Mouse (Mus musculus) T-helper 1 cell (primary cell): Measurements from ENCODE around the gene Tet3.

Experiments
- in situ Hi-C: fragments of 300-600 bp; cut with MboI, MseI; formaldehyde crosslinking; loops from one replicate; pipeline ENCODE4 v1.15.1; 2025; ENCODE audit warnings: high pct_unique_total_duplicates

The Tet3 gene

DNA sequence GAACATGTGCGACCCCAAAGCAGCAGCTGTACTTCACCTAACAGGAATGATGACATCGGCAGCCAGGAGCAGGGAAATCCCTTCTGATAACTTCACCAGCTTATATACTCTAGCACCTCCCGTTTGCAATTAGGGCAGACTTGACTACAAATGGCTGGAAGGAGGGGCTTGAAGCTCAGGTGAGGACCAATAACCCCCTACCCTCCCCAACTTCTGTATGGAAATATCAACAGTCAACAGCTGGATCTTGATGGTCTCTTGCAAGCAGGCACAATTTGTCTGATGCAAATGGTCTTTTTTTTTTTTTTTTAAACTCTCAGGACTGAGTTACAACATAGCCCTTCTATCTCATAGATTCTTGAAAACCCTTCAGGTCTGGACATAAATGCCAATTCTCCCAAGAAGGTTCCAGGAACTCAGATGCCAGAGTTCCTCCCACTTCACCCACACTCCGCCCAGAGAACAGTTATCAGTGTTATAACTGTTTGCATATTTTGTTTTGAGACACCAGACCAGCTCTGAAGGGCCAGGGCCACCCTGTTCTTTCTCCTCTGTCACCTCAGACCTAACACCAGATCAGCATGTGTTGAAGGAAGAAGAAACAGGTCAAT, at the start of gene Tet3:
TSS of gene Tet3 (minus strand) at position 51 of the 611 bp plus-strand sequence.
- in situ Hi-C loops: no loop called here

GRCm38 (mm10) chr6:83507168-83507546, 48.3 kb upstream of the Tet3 start:
- in situ Hi-C loops: no loop called here

DNA sequence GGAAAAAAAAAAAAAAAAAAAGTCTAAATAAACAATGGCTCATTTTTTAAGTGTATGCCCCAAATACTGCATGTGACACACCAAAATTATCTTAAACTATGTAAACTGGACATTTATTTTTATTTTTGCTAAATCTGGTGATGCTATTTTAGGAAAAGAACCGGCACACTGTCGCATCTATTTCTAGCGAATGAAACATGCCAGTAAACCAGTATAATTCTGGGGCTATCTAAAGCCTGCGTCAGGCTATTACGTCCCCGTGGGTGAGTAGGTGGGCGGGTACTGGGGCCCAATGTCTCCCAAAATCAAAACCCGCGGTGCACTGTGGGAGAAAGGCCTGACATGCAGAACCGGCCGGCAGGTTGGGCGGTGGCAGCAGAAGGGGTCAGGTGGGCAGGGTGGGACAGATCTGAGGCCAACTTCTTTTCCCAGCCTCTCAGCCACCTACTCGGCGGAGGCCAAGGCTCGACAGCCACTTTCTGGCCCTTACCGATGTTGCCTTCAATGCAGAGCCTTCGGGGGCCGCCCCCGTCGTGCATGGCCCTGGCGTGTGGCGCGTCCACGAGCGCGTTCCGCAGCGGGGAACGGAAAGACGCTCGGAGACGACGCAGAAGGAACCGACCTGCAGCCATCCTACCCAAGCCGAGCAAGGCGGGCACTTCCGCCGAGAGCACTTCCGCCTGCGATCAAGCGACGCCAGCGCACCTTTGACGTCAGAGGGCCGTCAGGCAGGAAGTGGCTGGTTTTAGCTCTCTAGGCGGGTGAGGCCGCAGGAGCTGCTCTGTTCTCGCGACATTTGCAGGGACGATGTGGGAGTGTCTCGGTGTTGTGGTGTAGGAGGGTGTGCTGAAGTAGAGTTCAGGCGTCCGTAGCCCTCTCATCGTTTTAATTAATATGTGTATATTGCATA, 47.6 kb upstream of the Tet3 start, which contains the start of gene Dguok:
TSS of gene Dguok (minus strand) at position 712 of the 910 bp plus-strand sequence.
- in situ Hi-C loops: no loop called here

GRCm38 (mm10) chr6:83505554-83505953, 46.7 kb upstream of the Tet3 start:
- in situ Hi-C loops: no loop called here

GRCm38 (mm10) chr6:83503361-83503760, 44.5 kb upstream of the Tet3 start:
- in situ Hi-C loops: no loop called here

GRCm38 (mm10) chr6:83502656-83503055, 43.8 kb upstream of the Tet3 start:
- in situ Hi-C loops: no loop called here

- in situ Hi-C loops: no loop called here
These were observed 42.8 kb upstream of the Tet3 start for GRCm38 (mm10) chr6:83501524-83502310.

DNA sequence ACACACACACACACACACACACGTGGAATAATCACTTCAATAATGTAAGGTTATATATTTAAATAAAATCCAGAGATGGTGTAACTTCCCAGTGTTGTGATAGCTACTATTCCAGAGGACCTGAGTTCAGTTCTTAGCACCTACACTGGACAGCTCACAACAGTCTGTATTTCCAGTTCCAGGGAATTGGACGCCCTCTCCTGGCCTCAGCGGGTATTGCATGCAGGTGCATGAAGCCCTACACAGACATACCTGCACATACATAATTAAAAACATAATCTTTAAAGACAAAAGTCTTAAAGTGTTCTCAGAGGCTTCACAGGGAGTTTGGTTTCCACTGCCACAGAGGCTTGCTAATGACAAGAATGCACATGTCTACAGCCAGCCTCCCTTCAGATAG, 41.6 kb upstream of the Tet3 start:
- in situ Hi-C loops: no loop called here

GRCm38 (mm10) chr6:83499078-83499477, 40.2 kb upstream of the Tet3 start:
- in situ Hi-C loops: no loop called here

GRCm38 (mm10) chr6:83496753-83497710, 38.1 kb upstream of the Tet3 start:
- in situ Hi-C loops: no loop called here

DNA sequence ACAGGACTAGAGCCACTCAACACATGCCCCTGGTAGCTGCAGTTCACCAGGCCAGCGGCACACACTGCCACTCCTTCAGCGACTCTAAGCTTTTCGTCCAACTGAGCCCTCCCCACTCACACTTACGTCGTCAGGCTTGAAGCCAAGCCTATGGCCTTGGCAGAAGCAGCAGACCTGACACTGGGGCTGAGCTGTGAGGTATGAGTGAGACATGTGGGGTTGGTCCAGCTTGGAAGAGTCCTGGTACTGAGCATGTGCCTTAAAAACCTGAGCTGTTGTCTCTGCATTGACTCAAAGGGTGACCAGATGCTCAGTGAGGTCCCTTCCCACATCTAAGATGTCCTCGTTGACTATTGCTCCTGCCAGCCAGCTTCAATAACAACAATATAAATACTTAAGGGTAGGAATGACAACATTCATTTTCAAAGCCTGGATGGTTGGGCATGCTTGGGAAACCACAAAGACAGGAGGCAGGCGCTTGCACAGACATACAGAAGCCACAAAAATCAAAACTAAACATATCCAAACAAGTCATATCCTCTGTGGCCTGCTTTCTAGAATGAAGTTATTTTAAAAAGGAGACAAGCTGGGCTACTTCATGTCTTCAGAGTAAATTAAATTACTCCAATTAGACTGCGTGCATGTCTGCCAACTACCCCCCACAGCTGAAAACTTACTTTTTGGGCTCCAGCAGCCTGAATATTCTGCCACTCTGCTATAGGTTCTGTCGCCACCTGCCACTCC, 37.3 kb upstream of the Tet3 start:
- in situ Hi-C loops: no loop called here

DNA sequence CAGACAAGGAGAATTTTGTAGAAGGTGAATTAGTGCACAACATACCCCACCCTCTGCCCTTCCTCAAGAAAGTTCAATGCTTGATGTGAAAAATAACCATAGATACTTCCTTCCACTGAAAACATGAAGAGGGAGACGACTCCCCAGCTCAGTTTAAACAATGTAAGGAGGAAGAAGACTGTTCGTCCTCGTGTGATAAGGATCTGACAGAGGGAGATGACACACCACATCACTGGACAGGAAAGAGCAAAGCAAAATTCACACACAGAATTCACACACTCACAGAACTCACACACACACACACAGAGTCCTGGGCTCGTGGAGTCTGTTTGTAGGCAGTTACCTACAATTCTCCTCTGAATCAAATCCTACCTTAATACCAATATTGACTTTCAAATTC, 31.7 kb upstream of the Tet3 start:
- in situ Hi-C loops: no loop called here

DNA sequence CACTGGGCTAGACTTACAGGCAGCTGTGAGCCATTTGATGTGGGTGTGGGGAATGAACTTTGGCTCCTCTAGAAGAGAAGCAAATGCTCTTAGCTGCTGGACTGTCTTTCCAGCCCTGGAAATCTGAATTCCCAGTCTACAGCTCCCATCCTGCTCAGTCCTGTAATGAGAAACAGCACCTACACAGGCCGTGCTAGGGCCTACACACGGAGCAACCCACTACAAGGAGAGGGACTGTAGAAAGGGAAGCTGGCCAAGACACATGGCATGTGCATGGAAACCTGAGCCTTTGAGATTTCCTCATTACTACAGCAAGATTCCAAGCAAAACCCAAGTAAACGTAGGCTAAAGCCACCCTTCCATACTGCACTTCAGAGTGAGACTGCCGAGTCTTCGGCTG, 29.3 kb upstream of the Tet3 start:
- in situ Hi-C loops: no loop called here

DNA sequence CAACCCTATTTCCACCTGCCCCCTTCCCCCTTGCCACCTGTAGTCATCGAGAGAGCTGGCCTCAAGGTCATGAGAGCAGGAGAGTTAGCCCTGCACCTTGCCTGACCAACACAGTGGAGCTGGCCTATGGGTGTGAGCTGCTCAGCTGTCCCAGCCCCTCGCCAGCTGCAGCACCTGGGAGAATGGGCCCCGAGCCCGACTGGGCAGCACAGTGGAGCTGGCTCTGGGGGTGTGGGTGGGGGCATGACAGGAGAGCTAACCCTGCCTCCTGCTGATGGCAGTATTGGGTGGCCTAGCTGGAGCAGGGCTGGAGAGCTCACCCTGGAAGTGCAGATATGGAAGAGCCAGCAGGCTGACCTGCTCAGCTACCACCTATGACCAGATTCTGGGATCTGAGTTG, 28.4 kb upstream of the Tet3 start:
- in situ Hi-C loops: no loop called here

DNA sequence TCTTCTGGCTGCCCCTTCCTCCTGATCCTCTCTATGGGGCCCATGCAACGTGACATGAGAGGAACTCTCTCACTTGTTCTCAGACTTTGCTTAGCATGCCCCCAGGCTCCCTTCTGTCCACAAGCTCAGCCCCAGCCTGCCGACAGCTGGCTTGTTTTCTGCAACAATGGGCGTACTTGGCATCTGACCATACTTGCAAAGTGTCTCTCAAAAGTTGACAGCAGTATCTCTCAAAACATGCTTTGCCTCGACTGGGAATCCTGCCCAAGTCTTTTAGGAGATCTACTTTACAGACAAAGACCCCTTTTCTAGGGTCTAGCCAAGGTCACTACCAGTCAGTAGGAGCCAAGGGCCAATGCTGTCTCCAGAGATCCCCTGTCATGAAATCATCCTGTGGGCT, 27.0 kb upstream of the Tet3 start:
- in situ Hi-C loops: no loop called here

DNA sequence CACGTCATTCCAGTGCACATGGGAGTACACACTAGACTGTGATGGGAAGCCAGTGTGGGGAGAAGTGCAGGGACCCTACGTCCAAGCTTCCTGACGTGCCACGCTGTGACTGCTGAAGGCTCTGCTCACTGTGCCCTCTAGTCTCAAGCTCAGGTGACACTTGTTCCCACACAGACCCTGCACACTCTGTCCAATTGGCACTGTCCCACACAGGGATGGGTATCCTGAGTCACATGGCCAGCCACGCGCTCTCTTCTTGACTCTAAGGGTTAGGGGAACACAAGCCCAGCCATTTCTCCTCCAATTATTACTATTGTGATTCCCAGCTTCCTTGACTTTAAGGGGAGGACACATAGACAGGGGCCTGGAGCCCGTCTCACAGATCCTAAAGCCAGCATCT, 24.9 kb upstream of the Tet3 start:
- in situ Hi-C loops: no loop called here

- in situ Hi-C loops: no loop called here
These were observed 23.7 kb upstream of the Tet3 start for GRCm38 (mm10) chr6:83482418-83483085.

- in situ Hi-C loops: no loop called here
These were observed 21.3 kb upstream of the Tet3 start for GRCm38 (mm10) chr6:83480019-83480655.

- in situ Hi-C loops: no loop called here
These were observed 20.3 kb upstream of the Tet3 start for GRCm38 (mm10) chr6:83479193-83479592.
